ENCODE assay signal across 8 mouse cellular contexts in the genomic region with DNA sequence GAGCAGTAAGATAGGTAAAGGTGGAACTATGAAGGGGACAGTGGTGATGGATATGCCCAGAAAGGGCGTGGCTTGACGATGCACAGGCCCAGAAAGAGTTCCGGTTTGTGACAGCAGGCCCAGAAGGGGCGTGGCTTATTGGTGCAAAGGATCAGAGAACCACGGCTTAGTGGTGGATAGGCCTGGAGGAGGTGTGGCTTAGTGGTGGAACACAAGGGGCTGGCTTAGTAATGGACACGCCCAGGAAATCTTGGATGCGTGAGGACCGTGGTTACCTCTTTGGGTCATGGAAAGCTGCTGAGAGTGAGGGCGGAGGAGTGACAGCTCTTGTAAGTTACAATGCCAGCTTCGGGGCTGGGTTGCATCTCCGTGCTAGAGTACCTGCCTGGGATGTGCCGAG. TPM values are rescaled to one million over a fixed set of nuclear protein-coding genes. Genes with fewer than 3 reads are reported as not detected.
A peak's percentile ranks its signal among the peaks of the same experiment; 100 is the strongest.
DNase-seq lines count a peak whose midpoint lies in the region; ATAC-seq and TF ChIP-seq lines count a peak whose summit lies in the region.

No protein-coding gene starts in this region.

- H3K27ac ChIP-seq in kidney, embryonic 15.5 days = no peak overlapping the region
- no peak overlapping the region for H3K27ac ChIP-seq in intestine, postnatal 0 days (ENCODE audit: low read depth, low read length)

- no peaks in the 10 kb centered on the region for H3K9me3 ChIP-seq in kidney, embryonic 15.5 days (replicated peaks)
- no peaks in the 10 kb centered on the region for H3K9me3 ChIP-seq in intestine, postnatal 0 days (ENCODE audit: control insufficient read depth)

- H3K4me1 ChIP-seq in kidney, embryonic 15.5 days = peaks cover 18% of the 10 kb centered on the region
- H3K4me1 ChIP-seq in intestine, postnatal 0 days (replicated peaks; ENCODE audit: control insufficient read depth, insufficient read depth, low read length) = no peaks in the 10 kb centered on the region

- DNase-seq in kidney, adult 18-20 months = no peak
- DNase-seq in B cell, adult 2 months = peak; percentile 36 to 42
- DNase-seq in brain, adult 2 months (ENCODE audit: low read depth, low spot score) = peak; percentile 39
- DNase-seq in ovary, postnatal 10 days (ENCODE audit: low spot score) = no peak
- no peak for DNase-seq in urinary bladder, postnatal 36 days (ENCODE audit: low spot score in 2 of 2)
- no peak for DNase-seq in right cerebral cortex, adult 18-20 months

- WGBS in kidney, embryonic 15.5 days = 38% methylated on average over 12 of the region's 12 CpGs
- 34% methylated on average over 12 of the region's 12 CpGs for WGBS in intestine, postnatal 0 days

- no peak for TF ChIP-seq CTCF in intestine, postnatal 0 days (IDR thresholded peaks at IDR 0.05; ENCODE audit: low read depth)

- no peak overlapping the region for H3K4me2 ChIP-seq in kidney, embryonic 15.5 days
- H3K4me2 ChIP-seq in intestine, postnatal 0 days (replicated peaks; ENCODE audit: low read depth) = no peak overlapping the region

- H3K36me3 ChIP-seq in kidney, embryonic 15.5 days = no peaks in the 10 kb centered on the region
- H3K36me3 ChIP-seq in intestine, postnatal 0 days (ENCODE audit: control insufficient read depth, insufficient read depth) = no peaks in the 10 kb centered on the region

- 0 out of 2 replicates have a peak, but pooled peaks have one; percentile 9 for ATAC-seq in kidney, embryonic 15.5 days (replicated peaks; ENCODE audit: low FRiP score)
- peak; percentile 63 for ATAC-seq in intestine, postnatal 0 days

- no peak overlapping the region for H3K9ac ChIP-seq in kidney, embryonic 15.5 days
- no peak overlapping the region for H3K9ac ChIP-seq in intestine, postnatal 0 days (ENCODE audit: low read depth, low read length)

- peaks cover 49% of the 10 kb centered on the region for H3K27me3 ChIP-seq in kidney, embryonic 15.5 days
- no peaks in the 10 kb centered on the region; the same call in 1 of the 2 replicates for H3K27me3 ChIP-seq in intestine, postnatal 0 days (replicated peaks; ENCODE audit: control insufficient read depth, insufficient read depth, low read length)

- no peak overlapping the region for H3K4me3 ChIP-seq in kidney, embryonic 15.5 days (replicated peaks)
- no peak overlapping the region for H3K4me3 ChIP-seq in intestine, postnatal 0 days (ENCODE audit: low read depth, low read length)

RNA-seq across cellular contexts. Expression of gene Gm11733, which starts 58.2 kb away (rescaled TPM):
- polyA plus RNA-seq in kidney, embryonic 15.5 days (2015; fragmentation: Nextera tagmentation; extraction: Ambion mirVana) = not detected in 2 replicates
- not detected in 2 replicates for polyA plus RNA-seq in intestine, postnatal 0 days (2015; fragmentation: Nextera tagmentation; extraction: Ambion mirVana)

Comparison
In these comparisons a context has a peak if more than half of its experiments do, and no peak if none do; other contexts are left out.
1. DNase-seq: peak in B cell, adult 2 months (2 of 2) and brain, adult 2 months (single experiment); none in kidney, adult 18-20 months (single experiment), ovary, postnatal 10 days (single experiment), urinary bladder, postnatal 36 days (0 of 2) and right cerebral cortex, adult 18-20 months (single experiment).